Mouse (Mus musculus) erythroblast, embryonic 14.5 days (primary cell): ENCODE results near the gene Heg1.

Experiments used
- GATA1 ChIP-seq: IDR thresholded peaks from 2 replicates; pipeline ENCODE4 v1.6.1; 2012; ENCODE audit warnings: low read length, inconsistent platforms, mixed read lengths
- TAL1 ChIP-seq: IDR thresholded peaks from 3 replicates; pipeline ENCODE4 v1.6.1; 2012; ENCODE audit warnings: low read length, inconsistent platforms, mixed read lengths

GRCm38 (mm10) chr16:33742233-33742632 lies 58.1 kb downstream of the Heg1 start:
- TF ChIP-seq GATA1 (no peak), TAL1 (no peak)
